Mouse (Mus musculus) adrenal gland, adult 2 months (tissue): ENCODE data around the gene Mad1l1. TPM values are rescaled to one million over a fixed set of nuclear protein-coding genes. Genes with fewer than 3 reads are reported as not detected.

Experiments
- DNase-seq: peaks from one replicate; pipeline ENCODE4 v3.0.0; 2021
- polyA plus RNA-seq: library from polyadenylated mRNA; depleted of rRNA; stranded (reverse); fragments of >200 nt; gene quantifications from 2 replicates; pipeline ENCODE4 v1.2.3, GENCODE M21; 2012
- total RNA-seq, 2 experiments: library from RNA; stranded (reverse); gene quantifications; 2 replicates each; pipeline ENCODE4 v1.2.3; 2021

The Mad1l1 gene
- total and polyA plus RNA-seq, 3 experiments: 12.4 to 21.0 (median 20.5) TPM

DNA sequence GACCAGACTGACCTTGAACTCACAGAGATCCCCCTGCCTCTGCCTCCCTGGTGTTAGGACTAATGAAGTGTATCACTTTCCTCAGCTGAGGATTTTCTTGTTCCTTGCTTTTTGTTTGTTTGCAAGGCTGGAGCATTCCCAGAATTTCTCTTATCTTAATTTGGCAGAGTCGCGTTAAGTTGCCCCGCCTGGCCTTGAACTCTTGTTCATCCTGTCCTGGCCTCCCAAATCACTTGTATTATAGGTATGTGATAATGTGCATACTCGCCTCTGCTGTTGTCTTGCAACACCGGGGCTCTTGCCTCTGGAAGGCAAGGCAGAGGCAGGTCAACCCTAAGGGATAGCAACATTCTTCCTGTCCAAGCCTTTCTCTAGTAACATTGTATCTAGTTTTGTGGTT, 2.7 kb upstream of the Mad1l1 start:
- DNase-seq: no peak

DNA sequence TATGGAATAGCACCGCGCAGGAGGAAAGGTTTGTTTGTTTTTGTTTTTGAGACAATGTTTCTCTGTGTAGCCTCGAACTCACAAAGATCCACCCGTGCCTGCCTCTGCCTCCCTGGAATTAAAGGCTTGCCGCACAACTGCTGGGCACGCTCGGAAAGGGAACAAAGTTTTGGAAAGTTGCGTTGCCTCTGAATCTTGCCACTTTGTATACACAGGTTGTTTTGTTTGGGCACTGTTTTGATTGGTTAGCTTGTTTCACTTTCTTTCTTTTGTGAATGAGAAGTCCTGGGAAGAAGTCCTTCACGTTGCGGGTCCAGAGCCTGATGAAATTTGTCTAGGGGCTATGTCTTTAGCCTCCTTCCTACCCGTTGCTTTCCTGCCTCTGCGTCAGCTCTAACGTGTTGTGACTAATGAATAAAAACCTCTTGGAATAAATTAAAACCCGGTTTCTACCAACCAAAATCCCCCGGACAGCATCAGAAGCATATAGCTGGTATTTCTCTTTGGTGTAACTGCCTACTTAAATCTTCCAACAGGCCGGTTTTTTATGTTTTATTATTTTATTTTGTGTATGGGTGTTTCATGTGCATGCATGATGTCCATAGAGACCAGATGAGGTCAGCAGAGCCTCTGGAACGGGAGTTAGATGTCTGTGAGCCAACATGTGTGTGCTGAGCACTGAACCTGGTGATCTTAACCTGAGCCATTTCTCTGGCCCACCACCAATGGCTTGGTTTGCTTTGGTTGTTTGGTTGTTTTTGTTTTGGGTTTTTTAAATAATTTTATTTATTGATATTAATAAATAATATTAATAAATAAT, 614 bp upstream of the Mad1l1 start:
- DNase-seq: no peak

DNA sequence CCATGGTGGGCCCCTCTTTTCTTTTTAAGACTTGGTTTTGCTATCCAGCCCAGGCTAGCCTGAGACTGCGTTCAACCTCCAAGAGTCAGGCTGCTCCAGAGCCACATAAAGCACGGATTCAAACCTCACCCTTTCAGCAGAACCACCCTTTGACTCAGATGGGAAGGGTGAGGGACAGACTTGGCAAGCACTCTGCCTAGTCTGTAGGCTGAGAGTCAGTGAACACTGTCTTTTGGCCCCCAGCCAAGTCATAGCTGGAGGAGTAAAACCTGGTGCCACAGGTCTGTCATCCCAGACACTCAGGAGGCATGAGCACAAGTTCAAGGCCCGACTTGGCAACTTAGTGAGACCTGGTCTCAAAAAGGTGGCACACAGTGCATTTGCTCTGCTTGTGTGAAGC, 4.6 kb downstream of the Mad1l1 start:
- no peak for DNase-seq

DNA sequence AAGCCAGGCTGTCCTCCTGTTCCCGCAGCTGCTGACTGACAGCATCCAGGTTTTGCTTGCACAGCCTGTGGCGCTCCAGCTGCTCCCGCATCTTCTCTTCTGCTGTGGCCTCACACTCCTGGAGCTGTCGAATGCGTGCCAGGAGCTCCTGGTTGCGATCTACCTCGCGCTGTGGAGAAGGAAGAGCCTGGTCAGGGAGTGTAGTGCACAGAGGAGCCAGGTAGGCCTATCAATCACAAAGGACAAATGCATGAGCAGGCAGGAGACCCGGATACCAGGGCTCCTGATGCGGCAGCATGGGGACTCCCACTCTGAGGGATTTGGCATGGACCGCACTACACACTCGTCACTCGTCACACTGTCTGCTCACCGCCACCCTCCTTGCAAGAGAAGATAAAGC, 13.8 kb downstream of the Mad1l1 start:
- no peak for DNase-seq

DNA sequence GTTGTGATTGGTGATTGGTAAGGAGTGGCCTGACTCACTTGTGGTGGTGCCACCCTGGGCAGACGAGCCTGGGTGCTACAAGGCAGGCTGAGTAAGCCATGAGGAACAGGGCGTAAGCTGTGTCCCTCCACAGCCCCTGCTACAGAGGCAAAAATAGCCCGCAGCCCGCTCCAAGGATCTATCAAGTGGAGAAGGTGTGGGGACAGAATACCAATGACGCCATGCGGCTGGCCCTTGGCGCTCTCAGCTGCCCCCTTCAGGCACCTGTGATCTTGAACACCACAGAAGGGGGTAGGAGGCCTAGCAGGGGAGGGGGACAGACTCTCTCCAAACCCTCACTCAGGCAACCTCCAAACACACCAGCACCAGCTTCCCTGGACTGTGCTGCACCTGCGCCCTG, 15.3 kb downstream of the Mad1l1 start:
- no peak for DNase-seq

DNA sequence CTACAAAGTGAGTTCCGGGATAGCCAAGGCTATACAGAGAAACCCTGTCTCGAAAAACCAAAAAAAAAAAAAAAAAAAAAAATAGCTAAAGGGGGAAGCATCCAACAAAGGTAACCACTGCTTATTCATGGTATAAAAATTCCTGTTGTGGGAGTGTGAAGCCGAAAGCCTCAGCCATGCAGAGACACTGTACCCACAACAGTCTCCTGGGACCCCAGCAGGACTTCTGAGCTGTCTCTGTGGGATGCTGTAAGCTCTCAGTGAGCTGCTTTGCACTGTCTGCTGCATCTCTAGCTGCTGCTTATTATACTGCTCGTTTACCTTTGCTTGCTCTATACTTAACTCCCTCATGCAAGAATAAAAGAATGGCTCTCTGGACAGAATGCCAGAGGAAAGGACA, 23.1 kb downstream of the Mad1l1 start:
- DNase-seq: no peak

DNA sequence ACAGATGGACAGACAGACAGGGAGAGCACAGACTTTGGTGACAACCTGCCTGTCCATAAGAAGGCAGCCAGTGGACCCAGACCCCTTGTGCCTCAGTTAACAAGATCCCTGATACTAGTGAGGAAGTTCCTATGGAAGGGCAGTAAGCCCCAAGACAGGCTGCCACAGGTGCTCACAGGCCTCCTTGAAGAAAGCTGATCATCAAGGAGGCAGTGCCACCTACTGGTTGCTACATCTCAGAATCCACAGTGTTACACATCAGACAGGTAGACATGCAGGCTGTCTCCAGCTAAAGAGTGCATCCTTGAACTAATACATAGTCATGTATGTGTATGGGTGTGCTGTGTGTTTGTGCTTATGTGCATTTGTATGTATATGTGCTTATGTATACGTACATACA, 29.2 kb downstream of the Mad1l1 start:
- DNase-seq: peak; percentile 55

DNA sequence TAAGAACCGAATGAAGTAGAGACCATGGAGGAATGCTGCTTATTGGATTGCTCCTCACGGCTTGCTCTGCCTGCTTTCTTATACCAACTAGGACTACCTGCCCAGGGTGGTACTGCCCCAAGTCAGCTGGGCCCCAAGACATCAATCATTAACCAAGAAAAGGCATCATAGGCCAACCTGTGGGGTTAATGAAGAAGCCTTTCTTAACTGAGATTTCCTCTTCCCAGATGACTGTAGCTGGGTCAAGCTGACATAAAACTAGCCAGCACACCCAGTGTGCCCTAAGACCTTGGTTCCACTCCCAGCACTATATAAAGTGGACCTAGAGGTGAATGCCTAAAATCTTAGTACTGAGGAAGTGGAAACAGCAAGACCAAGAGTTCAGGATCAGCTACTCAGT, 32.2 kb downstream of the Mad1l1 start:
- no peak for DNase-seq

DNA sequence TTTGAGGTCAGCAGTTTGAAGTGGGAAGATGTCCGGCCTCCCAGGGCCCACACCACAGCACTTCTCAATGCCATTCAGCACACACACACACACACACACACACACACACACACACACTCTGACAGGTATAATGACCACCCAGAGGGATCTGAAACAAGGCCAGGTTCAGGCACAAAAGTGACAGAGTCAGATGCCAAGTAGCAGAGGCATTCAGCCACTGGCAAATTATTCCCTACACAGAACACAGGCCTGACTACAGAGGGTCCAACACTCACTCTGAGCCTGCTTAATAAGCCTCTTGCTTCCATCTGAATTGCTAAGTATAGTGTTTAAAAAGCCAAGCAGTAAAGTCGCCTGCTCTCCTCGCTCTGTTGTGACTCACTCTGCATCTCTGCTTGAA, 33.1 kb downstream of the Mad1l1 start:
- no peak for DNase-seq

DNA sequence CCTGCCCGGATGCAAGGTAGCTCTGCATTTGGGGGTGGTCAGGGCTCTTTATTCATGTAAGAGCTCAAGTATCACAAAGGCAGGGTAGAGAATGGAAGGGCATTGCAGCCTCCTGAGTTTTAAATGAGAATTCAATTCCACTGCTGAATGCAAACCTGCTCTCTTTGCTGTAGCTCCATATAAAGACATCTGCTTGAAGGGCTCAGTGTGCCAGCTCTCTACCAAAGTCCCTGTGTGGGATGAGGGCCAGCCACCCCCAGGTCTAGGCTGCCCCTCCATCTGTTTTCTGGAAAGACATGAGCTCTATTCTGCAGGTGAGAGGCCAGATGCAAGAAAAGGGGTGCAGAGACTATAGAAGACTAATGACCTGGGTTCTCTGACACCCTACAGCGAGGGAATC, 36.6 kb downstream of the Mad1l1 start:
- no peak for DNase-seq

DNA sequence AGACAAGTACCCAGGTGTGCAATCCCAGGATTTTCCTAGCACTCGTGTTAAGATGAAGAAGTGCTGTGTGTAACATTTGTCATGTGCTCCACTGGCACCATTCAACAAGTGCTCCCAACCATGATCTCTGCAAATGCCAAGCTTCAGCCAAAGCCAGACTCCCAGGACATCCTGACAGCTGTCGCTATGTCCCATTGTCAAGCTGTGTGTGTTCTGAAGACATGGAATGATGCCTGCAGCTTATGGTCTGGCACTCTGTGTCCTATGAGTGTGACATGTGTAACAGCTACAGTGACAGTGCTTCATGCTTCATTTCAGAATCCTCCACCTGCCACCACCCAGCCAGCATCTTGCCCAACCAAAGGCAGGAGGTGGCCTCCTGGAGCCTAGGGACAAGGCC, 37.3 kb downstream of the Mad1l1 start:
- DNase-seq: no peak

DNA sequence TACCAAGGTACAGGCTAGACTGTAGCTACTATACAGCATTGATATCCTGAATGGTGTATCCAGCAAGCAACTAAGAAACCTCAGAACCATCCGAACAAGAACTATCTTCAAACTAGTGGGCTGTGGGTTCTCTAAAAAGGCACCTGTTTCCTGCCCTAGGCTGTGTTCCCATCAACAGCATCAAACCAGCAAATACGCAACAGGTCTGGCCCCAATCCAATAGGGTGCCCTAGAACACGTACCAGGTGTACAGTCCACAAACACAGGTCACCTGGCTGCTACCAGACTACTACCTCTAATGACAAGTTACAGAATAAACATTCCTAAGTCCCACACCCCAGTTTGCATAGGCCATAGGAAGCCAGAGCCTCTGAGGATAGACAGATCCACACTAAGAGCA, 38.5 kb downstream of the Mad1l1 start:
- DNase-seq: no peak

DNA sequence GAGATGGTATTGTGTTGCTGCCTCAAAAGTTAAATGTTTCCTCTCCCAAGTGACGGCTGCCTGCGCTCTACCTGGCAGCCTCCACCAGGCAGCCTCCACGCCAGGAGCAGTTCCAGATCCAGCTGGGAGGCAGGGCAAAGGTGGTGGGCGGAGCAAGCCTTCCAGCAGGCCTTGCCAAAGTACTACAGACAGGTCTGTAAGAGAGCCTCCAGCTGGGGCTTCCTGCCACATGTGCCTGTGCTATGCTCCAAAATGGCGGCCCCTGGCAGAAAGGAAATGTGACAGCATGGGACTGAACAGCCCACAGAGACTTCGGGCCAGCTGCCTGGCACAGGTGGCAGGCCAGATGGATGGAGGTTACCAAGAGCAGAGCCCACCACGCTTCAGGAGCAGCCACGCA, 39.0 kb downstream of the Mad1l1 start:
- peak; percentile 54 for DNase-seq

DNA sequence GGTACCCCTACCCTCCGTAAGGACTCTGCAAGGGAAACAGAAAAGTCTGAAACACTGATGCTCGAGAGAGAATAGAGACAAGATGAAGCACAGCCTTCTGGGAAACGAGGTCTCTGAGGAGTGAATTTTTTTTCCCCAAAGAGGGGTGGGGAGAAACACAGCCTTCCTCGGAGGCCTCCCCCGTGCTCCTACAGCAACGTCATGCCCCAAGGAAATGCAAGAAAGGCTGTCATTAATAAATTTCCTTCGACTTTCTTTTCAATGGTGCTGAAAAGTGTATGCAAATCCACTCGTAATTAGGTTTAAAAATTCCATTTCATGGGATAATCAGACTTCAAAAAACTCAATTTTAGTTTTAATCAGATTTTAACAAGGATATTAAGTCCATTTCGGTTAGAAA, 41.1 kb downstream of the Mad1l1 start:
- DNase-seq: no peak

DNA sequence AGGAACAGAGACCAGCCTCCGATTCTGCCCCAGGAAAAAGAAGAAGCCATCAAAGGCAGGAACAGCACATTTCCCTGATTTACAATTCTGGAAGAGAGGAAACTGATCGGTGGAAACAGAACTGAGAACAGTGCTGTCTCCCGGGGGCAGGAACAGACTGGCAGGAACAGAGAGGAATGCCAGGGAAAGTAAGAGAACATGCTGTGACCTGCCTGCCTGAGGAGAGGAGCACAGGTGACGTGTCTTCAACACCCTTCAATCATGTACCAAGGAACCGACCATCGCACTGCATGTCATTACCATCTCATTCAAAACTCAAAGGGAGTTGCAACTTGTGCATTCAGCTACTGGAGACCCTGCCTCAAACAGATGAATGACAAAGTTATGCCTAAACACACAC, 44.6 kb downstream of the Mad1l1 start:
- no peak for DNase-seq

DNA sequence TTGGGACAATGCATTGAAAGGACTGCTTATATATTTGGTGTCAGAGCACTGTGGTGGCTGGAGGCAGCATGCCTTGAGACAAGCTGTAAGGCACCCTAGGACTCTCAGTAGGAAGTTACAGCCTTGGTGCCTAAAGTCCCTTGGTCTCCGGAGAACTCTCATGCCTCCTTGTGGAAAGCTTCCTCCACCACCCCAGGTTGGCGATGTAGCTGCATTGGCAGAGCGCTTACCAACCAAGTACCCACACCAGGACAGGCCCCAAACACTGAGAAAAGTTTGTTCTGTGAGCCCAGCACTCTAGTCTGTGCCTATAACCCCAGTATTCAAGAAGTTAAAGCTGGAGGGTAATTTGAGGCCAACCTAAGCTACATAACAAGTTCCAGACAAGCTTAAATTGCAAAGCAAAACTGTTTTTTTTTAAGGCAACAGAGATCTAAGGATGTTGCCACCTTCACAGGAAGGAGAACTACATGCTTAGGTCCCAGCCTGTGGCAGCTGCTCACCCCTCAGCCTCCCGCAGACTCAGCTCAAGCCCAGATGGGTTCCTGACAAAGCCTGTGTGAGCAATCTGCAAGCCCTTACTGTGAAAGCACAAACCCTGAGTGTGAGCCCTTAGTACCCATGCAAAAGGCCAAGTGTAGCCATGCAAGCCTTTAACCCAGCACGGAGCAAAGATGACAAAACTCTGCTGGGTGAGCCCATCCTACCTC, 50.2 kb downstream of the Mad1l1 start:
- DNase-seq: no peak

DNA sequence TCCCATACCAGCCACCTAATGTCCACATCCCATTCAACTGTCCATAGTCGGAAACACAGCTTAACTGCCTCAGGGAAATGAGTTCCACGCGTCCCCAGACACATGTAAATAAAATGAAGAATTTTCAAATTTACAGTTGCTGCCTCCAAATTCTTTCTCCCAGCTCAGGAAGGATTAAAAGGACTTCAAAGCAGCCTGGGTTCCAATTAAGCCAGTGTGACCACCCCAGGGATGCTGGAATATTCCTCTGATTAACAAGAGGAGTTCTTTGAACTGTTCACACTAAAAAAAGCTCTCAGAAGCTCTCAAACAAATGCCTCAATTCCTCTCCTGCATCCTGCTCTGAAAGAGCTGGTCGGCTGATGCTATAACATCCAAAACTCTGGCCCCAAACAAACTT, 53.0 kb downstream of the Mad1l1 start:
- DNase-seq: no peak

DNA sequence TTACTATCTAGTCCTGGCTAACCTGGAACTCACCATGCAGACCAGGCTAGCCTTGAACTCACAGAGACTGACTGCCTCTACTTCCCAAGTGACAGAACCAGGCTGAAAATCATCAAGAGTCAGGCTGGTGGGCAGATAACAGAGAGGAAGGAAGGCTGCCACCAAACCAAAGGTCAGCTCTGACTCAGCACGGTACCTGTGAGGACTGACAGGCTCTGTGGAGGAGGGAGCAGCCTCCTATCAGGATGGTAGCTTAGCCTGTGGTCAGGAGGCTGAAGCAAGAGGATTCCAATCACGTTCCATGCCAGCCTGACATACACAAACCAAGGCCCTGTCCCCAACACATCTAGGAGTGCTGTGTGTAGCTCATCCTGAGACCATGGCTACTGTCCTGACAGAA, 54.3 kb downstream of the Mad1l1 start:
- no peak for DNase-seq

DNA sequence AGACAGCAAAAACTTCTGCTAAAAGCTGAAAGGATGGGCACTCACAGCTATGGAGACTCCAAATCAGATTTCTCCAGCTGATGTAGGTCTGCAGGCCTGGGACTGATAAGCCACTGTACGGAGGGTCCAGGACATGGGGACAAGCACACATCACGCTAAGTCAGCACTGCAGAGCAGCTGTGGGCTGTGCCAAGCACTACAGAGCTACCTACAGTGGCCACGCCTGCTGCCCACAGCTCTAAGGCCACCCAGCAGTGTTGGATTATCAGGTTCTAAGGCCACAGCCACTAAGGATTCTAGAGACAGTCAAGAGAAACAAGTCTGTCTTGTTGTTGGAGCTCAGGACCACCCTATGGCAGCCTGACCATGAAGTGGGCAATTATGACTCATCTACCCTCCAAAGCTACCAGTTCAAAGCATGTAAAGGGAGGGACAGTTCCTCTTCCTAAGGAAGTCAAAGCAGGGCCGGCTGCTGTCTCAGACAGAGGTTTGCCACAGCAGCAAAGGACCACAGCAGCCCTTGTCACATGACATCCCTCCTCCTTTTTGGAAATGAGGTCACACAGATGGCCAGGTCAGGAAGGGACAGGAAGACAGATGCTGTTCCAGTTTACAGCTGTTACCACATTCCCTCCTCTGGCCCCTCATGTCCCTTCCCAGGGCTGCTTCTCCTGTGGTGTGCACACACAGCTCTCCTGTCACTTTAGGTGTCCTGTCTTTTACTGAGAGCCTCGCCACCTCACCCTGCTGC, 56.4 kb downstream of the Mad1l1 start:
- peak; percentile 24 for DNase-seq

DNA sequence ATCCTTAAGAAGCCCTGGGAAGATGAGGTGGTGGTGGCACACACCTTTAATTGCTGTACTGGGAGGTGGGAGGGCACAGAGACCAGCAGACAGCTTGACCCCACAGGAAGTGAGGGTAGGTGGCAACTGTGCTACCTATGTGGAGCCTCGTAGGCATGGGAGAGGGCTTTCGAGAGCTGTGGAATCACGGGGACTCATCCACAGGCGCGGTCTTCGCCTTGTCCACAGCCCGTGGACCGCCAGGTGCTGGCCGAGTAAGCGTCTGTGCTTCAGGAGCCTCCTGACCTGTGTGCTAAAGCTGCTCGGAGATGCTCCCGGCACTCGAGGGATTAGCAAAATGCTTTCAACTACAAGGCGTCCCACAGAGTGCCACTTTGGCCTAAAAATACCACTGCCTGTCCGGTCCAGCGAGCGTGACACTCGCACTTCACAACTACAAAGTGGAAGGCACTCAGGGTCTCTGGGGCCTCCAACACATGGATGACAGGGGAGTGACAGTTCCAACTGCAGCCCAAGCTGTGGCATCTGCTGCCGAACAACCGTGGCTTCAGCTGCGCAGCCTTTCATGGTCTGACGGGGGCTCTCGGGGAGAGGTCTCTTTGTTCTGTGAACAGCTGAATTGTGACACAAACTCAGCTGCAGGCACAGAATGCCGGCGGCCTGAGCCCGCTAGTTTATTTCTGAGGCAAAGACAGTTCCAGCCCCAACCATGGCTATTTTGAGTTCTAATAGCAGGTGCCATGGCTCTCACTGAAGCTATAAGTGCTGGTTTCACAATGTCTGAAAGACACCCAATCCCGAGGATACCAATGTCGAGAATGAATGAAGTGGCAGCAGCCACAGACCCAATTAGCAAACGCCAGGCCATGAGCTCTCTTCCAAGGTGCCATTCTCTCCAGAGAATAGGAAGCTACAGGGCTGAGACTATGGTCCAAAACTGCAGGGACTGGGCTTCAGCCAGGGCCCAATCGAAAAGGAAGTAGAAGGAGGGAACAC, 57.3 kb downstream of the Mad1l1 start:
- no peak for DNase-seq

DNA sequence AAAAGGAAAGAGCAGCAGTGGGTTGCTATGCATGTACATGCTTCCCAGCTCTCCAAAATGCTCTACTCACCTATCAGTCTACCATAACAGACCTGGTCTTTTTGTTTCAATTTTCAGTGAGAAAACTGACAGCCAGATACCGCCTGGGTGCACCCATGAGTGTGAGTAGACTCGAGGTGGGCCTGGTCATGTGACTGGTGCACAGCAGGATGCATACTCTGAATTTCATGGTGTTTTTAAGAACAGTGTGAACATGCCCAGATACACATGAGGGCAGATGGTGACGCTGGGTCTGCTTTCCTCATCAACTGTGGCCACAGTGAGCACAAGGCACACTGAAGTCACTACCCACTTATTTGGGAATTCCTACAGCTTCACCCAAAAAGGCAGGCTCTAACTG, 59.0 kb downstream of the Mad1l1 start:
- no peak for DNase-seq

DNA sequence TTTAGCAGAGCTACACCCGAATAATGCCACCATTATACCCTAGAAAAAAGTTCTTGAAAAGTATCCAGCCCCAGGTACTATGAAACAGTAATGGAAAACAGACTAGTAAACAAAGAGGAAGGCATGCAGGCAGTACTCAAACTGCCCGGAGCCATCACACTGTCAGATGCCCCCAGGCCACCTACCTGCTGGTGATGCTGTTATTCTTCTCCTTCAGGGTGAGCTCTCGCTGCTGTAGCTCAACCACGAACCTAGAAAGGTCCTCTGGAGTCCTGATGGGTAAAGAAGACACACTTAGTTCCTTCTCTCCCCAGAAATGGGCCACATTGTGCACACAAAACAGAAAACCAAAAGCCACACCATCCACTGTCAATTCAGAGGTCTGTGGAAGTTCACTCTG, 60.0 kb downstream of the Mad1l1 start:
- DNase-seq: no peak
